Mouse (Mus musculus) heart, embryonic 15.5 days (tissue): Measurements from ENCODE around the gene Cog2. TPM values are rescaled to one million over a fixed set of nuclear protein-coding genes. Genes with fewer than 3 reads are reported as not detected.

Source experiments
- ATAC-seq: fragments of 200-750 bp; cut with Nextera tagmentation; replicated peaks from 2 replicates; pipeline ENCODE4 v1.8.0; 2017; ENCODE audit warnings: low read depth, moderate TSS enrichment; ENCODE audit not compliant: insufficient number of reproducible peaks, insufficient read depth, low FRiP score
- H3K27ac ChIP-seq: fragments of 300-500 bp; sonication (generic); 2 replicates; pipeline ENCODE4 v1.5.1; 2015; ENCODE audit warnings: mild to moderate bottlenecking, inconsistent platforms
- H3K27me3 ChIP-seq: fragments of 300-500 bp; sonication (generic); 2 replicates; pipeline ENCODE4 v1.6.1; 2015; ENCODE audit warnings: inconsistent platforms
- H3K36me3 ChIP-seq: fragments of 300-500 bp; sonication (generic); 2 replicates; pipeline ENCODE4 v1.6.1; 2015; ENCODE audit warnings: mild to moderate bottlenecking, inconsistent platforms
- H3K4me1 ChIP-seq: fragments of 300-500 bp; sonication (generic); replicated peaks from 2 replicates; pipeline ENCODE4 v1.6.1; 2015; ENCODE audit warnings: inconsistent platforms
- H3K4me2 ChIP-seq: fragments of 300-500 bp; sonication (generic); 2 replicates; pipeline ENCODE4 v1.6.1; 2015; ENCODE audit warnings: inconsistent platforms, mild to moderate bottlenecking, moderate library complexity
- H3K4me3 ChIP-seq: fragments of 300-500 bp; sonication (generic); 2 replicates; pipeline ENCODE4 v1.5.1; 2015; ENCODE audit warnings: mild to moderate bottlenecking, inconsistent platforms
- H3K9ac ChIP-seq: fragments of 300-500 bp; sonication (generic); 2 replicates; pipeline ENCODE4 v1.6.1; 2015; ENCODE audit warnings: mild to moderate bottlenecking, inconsistent platforms
- H3K9me3 ChIP-seq: fragments of 300-500 bp; sonication (generic); replicated peaks from 2 replicates; pipeline ENCODE4 v1.6.1; 2016; ENCODE audit warnings: inconsistent platforms
- WGBS: fragments of 180-500 bp; shearing (Covaris S2); methylation state at CpG from one replicate; pipeline ENCODE4 v1.1.7; 2015; ENCODE audit warnings: mixed read lengths; 5-methylcytosine and 5-hydroxymethylcytosine counted together
- polyA plus RNA-seq: library from polyadenylated mRNA; unstranded; fragments of >200 nt; fragmentation: Nextera tagmentation; extraction: Ambion mirVana; gene quantifications from 2 replicates; pipeline ENCODE4 v1.2.1, GENCODE M21; 2015

The Cog2 gene
- polyA plus RNA-seq, 1 experiment from 2014 or later: 18.7 TPM

DNA sequence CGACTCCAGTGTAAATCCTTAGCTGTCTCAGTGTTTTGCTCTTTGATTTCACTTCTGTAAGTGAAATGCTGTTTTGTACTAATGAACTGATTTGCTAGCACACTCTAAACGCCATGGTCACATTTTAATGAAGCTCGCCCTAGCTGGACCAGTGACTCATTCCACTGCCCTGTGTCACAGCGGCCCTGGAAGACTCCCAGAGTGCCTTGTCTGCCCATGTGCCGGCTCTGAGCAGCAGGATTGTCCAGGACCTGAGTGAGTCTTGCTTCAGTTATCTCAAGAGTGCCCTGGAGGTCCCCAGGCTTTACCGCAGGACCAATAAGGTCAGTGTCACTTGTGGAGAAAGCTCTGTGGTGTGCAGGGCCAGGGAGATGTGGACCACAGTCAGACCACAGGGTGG lies 25.8 kb downstream of the Cog2 start:
- Histone ChIP-seq H3K9ac (no peak overlapping the region), H3K4me1 (no peaks in the 10 kb centered on the region), H3K4me3 (no peak overlapping the region), H3K9me3 (no peaks in the 10 kb centered on the region), H3K27me3 (no peaks in the 10 kb centered on the region), H3K27ac (no peak overlapping the region), H3K36me3 (peaks cover 97% of the 10 kb centered on the region), H3K4me2 (no peak overlapping the region)
- no peak for ATAC-seq
- 80% methylated on average over 6 of the region's 6 CpGs for WGBS

DNA sequence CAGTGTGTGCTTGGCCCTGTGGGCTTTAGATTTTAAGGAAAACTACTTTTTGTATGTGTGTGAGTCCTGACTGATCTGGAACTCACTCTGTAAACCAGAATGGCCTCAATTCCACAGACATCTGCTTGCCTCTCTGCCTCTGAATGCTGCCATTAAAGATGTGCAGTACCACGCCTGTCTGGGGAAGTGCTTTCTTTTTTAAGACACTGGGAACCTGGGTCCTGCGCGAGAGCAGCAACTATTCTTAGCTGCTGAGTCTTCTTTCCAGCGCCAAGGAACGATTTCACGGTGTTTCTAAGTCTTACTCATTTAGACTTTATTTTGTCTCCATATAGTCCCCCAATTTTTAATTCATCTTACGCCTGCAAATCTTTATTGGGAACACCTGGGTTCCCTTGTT lies 26.2 kb downstream of the Cog2 start:
- ATAC-seq: no peak
- H3K36me3 ChIP-seq: peaks cover 97% of the 10 kb centered on the region
- 68% methylated on average over 7 of the region's 7 CpGs for WGBS

DNA sequence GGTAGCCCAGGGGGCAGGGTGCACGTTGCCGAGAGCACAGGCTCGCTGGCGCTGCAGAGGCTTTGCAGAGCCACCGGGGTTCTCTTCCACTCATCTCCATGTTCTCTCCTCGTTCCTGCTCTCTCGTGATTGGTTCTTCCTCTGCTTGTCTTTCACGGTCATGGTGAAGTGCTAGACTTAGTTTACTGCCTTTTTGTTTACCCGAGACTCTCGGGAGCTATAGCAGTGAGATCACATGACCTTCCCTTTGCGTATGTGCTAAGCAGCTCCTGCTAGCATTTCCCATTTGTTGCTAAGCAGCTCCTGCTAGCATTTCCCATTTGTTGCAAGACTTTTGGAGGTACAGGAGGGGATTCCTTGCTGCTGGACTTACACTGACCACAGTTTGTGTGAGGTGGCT lies 26.7 kb downstream of the Cog2 start:
- ATAC-seq: no peak
- Histone ChIP-seq H3K4me3 (no peak overlapping the region), H3K36me3 (peaks cover 97% of the 10 kb centered on the region), H3K4me1 (no peaks in the 10 kb centered on the region), H3K9ac (no peak overlapping the region), H3K4me2 (no peak overlapping the region), H3K27me3 (no peaks in the 10 kb centered on the region), H3K27ac (no peak overlapping the region), H3K9me3 (no peaks in the 10 kb centered on the region)
- 48% methylated on average over 11 of the region's 11 CpGs for WGBS

More for the DNA sequence above, 26.2 kb downstream of the Cog2 start:
- Histone ChIP-seq H3K9ac (no peak overlapping the region), H3K9me3 (no peaks in the 10 kb centered on the region), H3K27ac (no peak overlapping the region), H3K27me3 (no peaks in the 10 kb centered on the region), H3K4me2 (no peak overlapping the region), H3K4me3 (no peak overlapping the region), H3K4me1 (no peaks in the 10 kb centered on the region)

DNA sequence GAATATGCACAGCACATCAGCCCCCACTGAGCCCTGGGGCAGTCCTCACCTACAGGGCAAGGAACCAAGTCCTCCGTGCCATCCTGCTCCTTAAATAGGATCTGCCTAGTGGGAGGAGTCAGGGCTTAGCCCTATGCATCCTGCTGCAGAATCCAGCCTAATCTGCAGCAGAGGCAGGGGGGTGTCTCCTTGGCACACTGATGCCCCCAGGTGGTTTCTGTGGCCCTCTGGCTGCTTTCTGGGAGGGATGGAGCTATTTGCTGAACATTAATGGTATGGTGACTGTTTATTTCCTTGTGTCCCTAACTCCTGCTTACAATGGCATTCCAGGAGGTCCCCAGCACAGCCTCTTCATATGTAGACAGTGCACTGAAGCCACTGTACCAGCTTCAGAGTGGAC lies 27.6 kb downstream of the Cog2 start:
- 48% methylated on average over 1 of the region's 1 CpGs for WGBS

DNA sequence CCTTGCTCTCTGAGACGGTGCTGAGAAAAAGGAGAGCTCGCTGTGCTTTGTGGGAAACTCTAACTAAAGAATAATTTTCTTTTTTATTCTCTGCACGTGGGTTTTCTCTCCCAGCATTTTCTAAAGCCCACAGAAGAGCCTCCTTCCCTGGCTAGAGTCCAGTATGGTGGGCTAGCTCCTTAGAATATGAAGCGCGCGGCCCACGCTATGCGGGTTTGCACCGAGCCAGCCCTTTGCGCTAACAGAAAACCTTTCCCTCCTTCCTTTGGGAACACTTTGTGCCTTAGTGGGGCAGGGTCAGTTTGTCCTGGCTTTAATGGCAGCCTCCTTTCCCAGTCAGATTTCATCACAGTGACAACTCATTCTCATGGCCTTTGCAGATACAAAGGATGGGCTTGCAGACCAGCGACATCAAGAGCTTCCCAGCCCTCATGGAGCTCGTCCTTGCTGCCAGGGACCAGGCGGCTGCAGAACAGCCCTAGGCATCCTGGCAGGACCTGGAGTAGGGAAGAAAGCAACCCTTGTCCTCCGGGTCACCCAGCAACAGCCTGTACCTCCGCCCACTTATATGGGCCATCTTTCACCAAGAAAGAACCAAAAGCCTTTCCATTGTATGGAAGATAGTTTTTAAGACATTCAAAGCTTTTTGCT lies 30.6 kb downstream of the Cog2 start:
- Histone ChIP-seq H3K4me3 (no peak overlapping the region), H3K27ac (no peak overlapping the region), H3K9ac (no peak overlapping the region), H3K4me2 (no peak overlapping the region), H3K36me3 (peaks cover 63% of the 10 kb centered on the region), H3K9me3 (no peaks in the 10 kb centered on the region), H3K4me1 (peaks cover 1% of the 10 kb centered on the region; the same call in 1 of the 2 replicates), H3K27me3 (no peaks in the 10 kb centered on the region)
- WGBS: 91% methylated on average over 15 of the region's 15 CpGs
- ATAC-seq: no peak

More for the DNA sequence above, 27.6 kb downstream of the Cog2 start:
- Histone ChIP-seq H3K4me3 (no peak overlapping the region), H3K4me1 (no peaks in the 10 kb centered on the region), H3K9me3 (no peaks in the 10 kb centered on the region), H3K36me3 (peaks cover 93% of the 10 kb centered on the region), H3K4me2 (no peak overlapping the region), H3K27ac (no peak overlapping the region), H3K27me3 (no peaks in the 10 kb centered on the region), H3K9ac (no peak overlapping the region)
- ATAC-seq: no peak

DNA sequence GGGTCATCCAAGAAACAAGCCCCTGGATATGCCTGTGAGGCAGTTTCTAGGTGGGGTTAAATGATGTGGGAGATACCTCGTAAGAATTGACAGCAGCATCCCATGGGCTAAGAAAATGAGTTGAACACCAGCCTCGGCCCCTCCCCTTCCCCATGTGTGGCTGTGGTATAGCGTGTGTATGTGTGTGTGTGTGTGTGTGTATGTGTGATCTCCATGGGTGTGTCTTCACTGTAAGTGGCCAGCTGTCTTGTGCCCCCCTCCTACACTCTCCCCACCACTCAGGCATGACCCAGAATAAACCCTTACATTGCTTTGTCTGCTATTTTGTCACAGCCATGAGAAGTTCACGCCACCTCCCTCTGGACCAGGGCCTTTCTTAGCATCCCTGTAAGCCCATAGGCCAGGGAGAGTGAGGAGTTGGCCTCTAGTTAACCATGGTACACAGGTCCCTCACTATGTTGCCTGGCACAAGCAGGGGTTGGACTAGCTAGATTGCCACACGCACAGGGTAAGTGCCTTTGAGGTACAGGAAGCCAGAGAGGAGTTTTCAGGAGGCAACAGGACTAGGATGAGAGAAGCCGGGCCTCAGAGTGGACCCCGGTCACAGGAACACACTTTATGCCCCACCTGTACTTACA lies 34.7 kb downstream of the Cog2 start:
- H3K9me3 ChIP-seq: no peaks in the 10 kb centered on the region
- H3K4me1 ChIP-seq: peaks cover 10% of the 10 kb centered on the region
- H3K27me3 ChIP-seq: no peaks in the 10 kb centered on the region
- peaks cover 25% of the 10 kb centered on the region for H3K36me3 ChIP-seq
- H3K4me3 ChIP-seq: no peak overlapping the region
- whole genome bisulfite sequencing: 88% methylated on average over 7 of the region's 7 CpGs
- no peak overlapping the region for H3K27ac ChIP-seq
- no peak overlapping the region for H3K9ac ChIP-seq
- ATAC-seq: no peak
- no peak overlapping the region for H3K4me2 ChIP-seq

DNA sequence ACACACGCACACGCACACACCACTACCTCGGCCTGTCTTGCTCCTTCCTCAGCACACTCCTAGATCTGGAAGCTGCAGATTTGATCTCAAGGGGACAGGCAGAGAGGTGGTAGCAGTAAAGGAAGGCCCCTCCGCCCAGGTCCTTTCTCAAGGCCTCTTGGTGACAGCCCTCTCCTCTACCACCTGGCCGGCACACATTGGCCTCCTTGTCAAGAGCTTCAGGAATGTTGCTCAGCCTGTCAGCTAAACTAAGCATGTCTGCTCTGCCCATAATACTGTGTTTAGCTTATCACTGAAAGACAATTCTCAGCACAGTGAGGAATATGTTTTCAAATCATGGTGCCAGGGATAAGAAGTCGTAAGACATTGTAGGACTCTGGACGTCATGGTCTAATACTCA lies 35.6 kb downstream of the Cog2 start:
- Histone ChIP-seq H3K9me3 (no peaks in the 10 kb centered on the region), H3K36me3 (peaks cover 16% of the 10 kb centered on the region), H3K4me2 (no peak overlapping the region), H3K4me1 (peaks cover 10% of the 10 kb centered on the region), H3K27ac (no peak overlapping the region), H3K27me3 (no peaks in the 10 kb centered on the region), H3K4me3 (no peak overlapping the region), H3K9ac (no peak overlapping the region)
- no peak for ATAC-seq
- WGBS: 61% methylated on average over 7 of the region's 7 CpGs

DNA sequence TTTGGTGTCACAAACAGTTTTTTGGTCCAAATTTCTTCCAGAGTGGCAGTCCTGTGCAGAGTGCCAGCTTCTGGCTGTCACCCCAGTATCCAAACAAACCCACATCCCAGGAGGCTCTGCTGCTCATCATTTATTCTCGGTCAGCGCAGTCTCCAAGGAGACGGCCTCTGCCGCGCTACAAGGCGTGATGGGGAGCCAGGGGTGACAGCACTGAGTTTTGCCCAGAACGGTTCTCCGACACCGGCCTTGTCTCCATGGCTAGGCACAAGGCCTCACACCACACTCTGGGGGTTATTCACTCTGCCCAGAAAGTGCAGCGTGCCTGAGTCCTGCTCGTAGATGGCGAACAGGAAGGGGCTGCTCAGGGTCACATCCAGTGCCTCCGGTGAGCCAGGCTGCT lies 36.1 kb downstream of the Cog2 start:
- no peak overlapping the region for H3K27ac ChIP-seq
- peaks cover 11% of the 10 kb centered on the region for H3K36me3 ChIP-seq
- no peaks in the 10 kb centered on the region for H3K9me3 ChIP-seq
- H3K4me1 ChIP-seq: peaks cover 10% of the 10 kb centered on the region
- H3K4me3 ChIP-seq: no peak overlapping the region
- no peak overlapping the region for H3K4me2 ChIP-seq
- H3K27me3 ChIP-seq: no peaks in the 10 kb centered on the region
- no peak for ATAC-seq
- WGBS: 81% methylated on average over 13 of the region's 13 CpGs
- no peak overlapping the region for H3K9ac ChIP-seq

DNA sequence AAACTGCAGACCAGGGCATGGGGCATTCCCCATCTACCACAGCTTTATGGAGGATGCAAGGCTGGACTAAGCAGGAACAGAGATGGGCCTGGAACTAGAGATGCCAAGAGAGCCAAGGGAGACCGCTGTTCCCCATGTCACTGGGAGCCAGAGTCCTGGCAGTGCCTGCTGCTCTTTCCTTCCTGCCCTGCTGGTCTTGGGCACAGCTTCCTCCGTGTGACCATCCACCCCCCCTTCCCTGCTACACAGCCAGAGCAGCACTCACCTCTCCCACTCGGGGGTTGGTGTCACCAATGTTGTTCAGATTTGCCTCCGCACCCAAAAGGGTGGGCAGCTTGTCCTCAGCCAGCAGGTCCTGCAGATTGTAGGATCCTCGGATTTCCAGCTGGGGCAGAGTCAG lies 36.9 kb downstream of the Cog2 start:
- WGBS: 42% methylated on average over 5 of the region's 5 CpGs
- ATAC-seq: no peak
- H3K27ac ChIP-seq: no peak overlapping the region

DNA sequence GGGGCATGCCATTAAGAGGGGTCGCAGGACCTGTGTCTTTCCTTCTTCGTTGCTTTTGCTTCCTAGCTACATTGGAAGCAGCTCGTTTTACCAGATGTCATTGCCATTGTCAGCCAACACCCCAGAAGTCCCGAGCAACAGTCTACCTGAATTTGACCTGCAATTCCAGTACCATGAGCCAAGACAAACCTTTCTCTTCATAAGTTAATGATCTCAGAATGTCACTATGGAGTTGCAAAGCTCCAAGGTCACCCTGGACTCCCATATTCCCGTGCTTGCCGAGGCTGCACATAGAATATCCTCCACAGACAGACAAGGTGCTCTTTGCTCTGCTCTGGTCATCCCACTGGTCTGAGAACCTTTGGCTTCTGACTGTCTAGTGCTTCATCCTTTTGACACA lies 46.6 kb downstream of the Cog2 start:
- 74% methylated on average over 6 of the region's 6 CpGs for WGBS
- Histone ChIP-seq H3K4me1 (peaks cover 11% of the 10 kb centered on the region), H3K9ac (no peak overlapping the region), H3K4me2 (no peak overlapping the region), H3K36me3 (no peaks in the 10 kb centered on the region), H3K9me3 (no peaks in the 10 kb centered on the region), H3K4me3 (no peak overlapping the region), H3K27me3 (peaks cover 7% of the 10 kb centered on the region; the same call in 1 of the 2 replicates), H3K27ac (no peak overlapping the region)
- no peak for ATAC-seq

More for the DNA sequence above, 36.9 kb downstream of the Cog2 start:
- H3K4me2 ChIP-seq: no peak overlapping the region
- H3K4me3 ChIP-seq: no peak overlapping the region
- no peak overlapping the region for H3K9ac ChIP-seq
- no peaks in the 10 kb centered on the region for H3K9me3 ChIP-seq
- H3K36me3 ChIP-seq: peaks cover 3% of the 10 kb centered on the region
- H3K27me3 ChIP-seq: no peaks in the 10 kb centered on the region
- peaks cover 10% of the 10 kb centered on the region for H3K4me1 ChIP-seq

DNA sequence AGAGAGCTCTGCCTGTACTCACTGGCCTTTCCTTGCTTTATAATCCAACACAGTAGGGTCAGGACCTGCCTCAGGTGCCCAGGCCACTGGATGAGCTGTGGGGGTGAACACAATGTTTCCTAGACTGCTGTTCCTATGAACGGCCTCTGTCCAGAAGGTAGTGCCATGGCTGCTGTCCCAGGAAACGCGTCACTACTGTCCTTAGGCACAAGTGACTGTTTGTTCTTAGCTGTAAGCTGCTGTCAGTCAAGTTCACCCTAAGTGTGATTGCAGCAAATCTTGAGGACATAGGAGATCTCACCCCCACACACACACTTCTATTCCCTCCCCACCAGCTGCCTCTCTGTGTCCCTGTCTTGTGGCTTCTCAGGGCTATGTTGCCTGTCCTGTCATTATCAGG lies 47.0 kb downstream of the Cog2 start:
- H3K27me3 ChIP-seq: peaks cover 7% of the 10 kb centered on the region; the same call in 1 of the 2 replicates
- H3K4me2 ChIP-seq: no peak overlapping the region
- H3K36me3 ChIP-seq: no peaks in the 10 kb centered on the region
- peaks cover 11% of the 10 kb centered on the region for H3K4me1 ChIP-seq
- H3K9me3 ChIP-seq: no peaks in the 10 kb centered on the region
- no peak overlapping the region for H3K27ac ChIP-seq
- WGBS: 66% methylated on average over 3 of the region's 3 CpGs
- no peak overlapping the region for H3K4me3 ChIP-seq
- no peak overlapping the region for H3K9ac ChIP-seq
- no peak for ATAC-seq

DNA sequence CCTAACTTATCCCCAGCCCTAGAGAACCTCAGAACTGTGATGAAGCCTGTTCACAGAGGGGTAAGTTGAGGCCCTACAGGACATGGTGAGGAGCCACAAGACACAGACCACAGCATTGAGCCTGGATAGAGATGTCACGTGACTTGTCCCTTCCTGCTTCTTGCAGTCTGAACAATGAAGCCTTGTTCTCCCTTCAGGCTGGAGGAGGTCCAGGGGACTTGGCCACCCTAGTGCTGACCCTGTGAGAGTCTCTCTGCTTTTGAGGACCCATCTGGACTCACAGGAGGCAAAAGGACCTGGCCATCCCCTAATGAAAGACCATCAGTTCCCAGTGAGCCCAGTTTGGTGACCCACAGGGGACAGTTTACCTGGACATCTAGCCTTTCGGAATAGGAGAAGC lies 48.5 kb downstream of the Cog2 start:
- H3K27me3 ChIP-seq: no peaks in the 10 kb centered on the region
- WGBS: 66% methylated on average over 2 of the region's 2 CpGs
- ATAC-seq: no peak
- H3K4me2 ChIP-seq: no peak overlapping the region
- H3K4me3 ChIP-seq: no peak overlapping the region
- peaks cover 18% of the 10 kb centered on the region for H3K4me1 ChIP-seq
- H3K36me3 ChIP-seq: no peaks in the 10 kb centered on the region
- H3K9ac ChIP-seq: 0 out of 2 replicates have a peak overlapping the region, but pooled peaks have one; percentile 7
- H3K27ac ChIP-seq: peak overlapping the region; percentile 20; the same call in 1 of the 2 replicates
- no peaks in the 10 kb centered on the region for H3K9me3 ChIP-seq
